ENCODE assay signal across 8 mouse cellular contexts in the genomic region with DNA sequence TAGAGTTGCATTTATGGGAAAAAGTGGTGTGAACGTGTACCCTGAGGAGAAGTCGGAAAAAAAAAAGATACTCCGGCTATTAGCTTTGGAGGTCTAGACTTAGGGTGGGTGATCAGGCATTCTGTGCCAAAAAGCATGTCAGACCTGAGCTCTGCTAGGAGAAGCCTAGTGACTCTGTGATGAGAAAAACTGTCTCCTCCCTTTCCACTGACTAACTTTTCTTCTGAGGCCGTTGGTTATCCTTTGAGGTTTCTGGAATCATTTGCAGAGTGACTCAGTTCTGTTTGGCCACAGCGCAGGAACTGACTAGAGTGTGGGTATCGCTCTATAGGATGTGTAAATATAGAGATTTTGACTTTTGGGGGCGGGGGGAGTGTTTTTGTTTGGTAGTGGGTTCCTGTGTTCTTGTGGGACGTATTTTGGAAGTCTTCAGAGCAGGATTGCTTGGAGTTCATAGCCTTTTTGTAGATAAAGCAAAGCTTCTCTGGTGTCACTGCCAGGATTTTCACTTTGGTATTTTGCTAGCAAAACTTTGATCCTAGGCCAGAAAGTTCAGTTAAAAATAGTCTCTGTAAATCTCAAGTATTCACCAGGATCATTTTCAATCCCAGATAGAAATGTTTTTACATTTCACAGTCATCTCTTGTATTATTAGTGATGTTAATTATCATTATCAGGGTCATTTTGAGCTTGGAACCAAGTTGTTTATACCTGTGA. TPM values are rescaled to one million over a fixed set of nuclear protein-coding genes. Genes with fewer than 3 reads are reported as not detected.
A peak's percentile ranks its signal among the peaks of the same experiment; 100 is the strongest.
DNase-seq lines count a peak whose midpoint lies in the region; ATAC-seq and TF ChIP-seq lines count a peak whose summit lies in the region.

No protein-coding gene starts in this region.

- no peak overlapping the region for H3K27ac ChIP-seq in ES-E14 (ENCODE audit: insufficient read depth, low read depth, low read length, poor library complexity, severe bottlenecking)
- peak overlapping the region; percentile 98 for H3K27ac ChIP-seq in embryonic fibroblast, embryonic 13.5 days (ENCODE audit: insufficient read depth, low read length)
- no peak overlapping the region for H3K27ac ChIP-seq in midbrain, postnatal 0 days (ENCODE audit: low read depth, low read length)

- peak overlapping the region; percentile 84 for H3K4me2 ChIP-seq in midbrain, postnatal 0 days (ENCODE audit: low read depth, low read length, poor library complexity, severe bottlenecking)

- ATAC-seq in frontal cortex, adult (ENCODE audit: low TSS enrichment) = peak; percentile 27; the same call in 1 of the 2 replicates
- ATAC-seq in midbrain, postnatal 0 days (ENCODE audit: low FRiP score) = no peak
- ATAC-seq in monocyte, adult 5-6 weeks (replicated peaks; ENCODE audit: insufficient number of reproducible peaks, low FRiP score, low TSS enrichment, poor library complexity, severe bottlenecking) = no peak

- in situ Hi-C loops in ES-E14 (cut with MboI; ENCODE audit: low sequenced_read_pairs in 2 of 2, unreplicated experiment in 2 of 2) = no loop called here

- peaks cover 3 to 22% of the 10 kb centered on the region in 2 experiments; a peak in 3 of 4 replicates for H3K4me1 ChIP-seq in ES-E14 (ENCODE audit: control insufficient read depth in 2 of 2, insufficient read depth in 2 of 2, low read length in 2 of 2, poor library complexity in 1 of 2)
- peaks cover 10% of the 10 kb centered on the region for H3K4me1 ChIP-seq in embryonic fibroblast, embryonic 13.5 days (ENCODE audit: control insufficient read depth, insufficient read depth, low read length)
- H3K4me1 ChIP-seq in midbrain, postnatal 0 days (ENCODE audit: insufficient read depth, low read length) = peaks cover 12% of the 10 kb centered on the region; the same call in 1 of the 2 replicates

- TF ChIP-seq POLR2A in embryonic fibroblast, embryonic 13.5 days (IDR thresholded peaks at IDR 0.05; ENCODE audit: low read depth, low read length) = peak; percentile 44; the same call in 1 of the 2 replicates

- intact Hi-C loops in left cerebral cortex, postnatal 36 days (cut with DNase I) = no loop called here

- 12% methylated on average over 8 of the region's 8 CpGs for WGBS in midbrain, postnatal 0 days

- no peak for TF ChIP-seq CTCF in embryonic fibroblast, embryonic 13.5 days (IDR thresholded peaks at IDR 0.05; ENCODE audit: borderline replicate concordance, insufficient read depth, low read length)
- TF ChIP-seq CTCF in midbrain, postnatal 0 days (IDR thresholded peaks at IDR 0.05) = no peak

- no peaks in the 10 kb centered on the region for H3K36me3 ChIP-seq in ES-E14 (ENCODE audit: control insufficient read depth, insufficient read depth, low read length, poor library complexity, severe bottlenecking)
- H3K36me3 ChIP-seq in midbrain, postnatal 0 days (ENCODE audit: insufficient read depth, low read length) = no peaks in the 10 kb centered on the region

- peak overlapping the region; percentile 92 to 95 for H3K4me3 ChIP-seq in ES-E14 (ENCODE audit: insufficient read depth in 1 of 2, low read depth in 1 of 2, low read length in 2 of 2, poor library complexity in 1 of 2, severe bottlenecking in 1 of 2)
- H3K4me3 ChIP-seq in embryonic fibroblast, embryonic 13.5 days (ENCODE audit: insufficient read depth, low read length) = peak overlapping the region; percentile 87
- H3K4me3 ChIP-seq in midbrain, postnatal 0 days (ENCODE audit: low read depth, low read length) = peak overlapping the region; percentile 94

- no peaks in the 10 kb centered on the region for H3K27me3 ChIP-seq in midbrain, postnatal 0 days (ENCODE audit: insufficient read depth, low read length)

- H3K9me3 ChIP-seq in ES-E14 (ENCODE audit: control insufficient read depth, insufficient read depth, low read depth, low read length) = no peaks in the 10 kb centered on the region
- no peaks in the 10 kb centered on the region for H3K9me3 ChIP-seq in midbrain, postnatal 0 days (ENCODE audit: low read length)

- no peak for DNase-seq in frontal cortex, postnatal 36 days (ENCODE audit: low spot score in 2 of 2)
- DNase-seq in ES-E14 (ENCODE audit: low read depth, low spot score) = no peak
- peak; percentile 29 for DNase-seq in induced T-regulatory cell, adult 2 months (ENCODE audit: low read depth)
- DNase-seq in midbrain, postnatal 0 days (ENCODE audit: low spot score) = no peak
- DNase-seq in left cerebral cortex, postnatal 36 days (ENCODE audit: low spot score in 2 of 2) = no peak

- H3K9ac ChIP-seq in ES-E14 (ENCODE audit: insufficient read depth, low read depth, low read length, poor library complexity, severe bottlenecking) = no peak overlapping the region; the same call in 1 of the 2 replicates
- H3K9ac ChIP-seq in midbrain, postnatal 0 days (replicated peaks; ENCODE audit: low read length, poor library complexity, severe bottlenecking) = peak overlapping the region; percentile 91

TF ChIP-seq in ES-E14, 5 proteins besides CTCF, POLR2A, EP300 and RAD21:
- no peak for TF ChIP-seq MAFK (IDR thresholded peaks at IDR 0.05; ENCODE audit: insufficient read depth, low read depth, low read length)
- TF ChIP-seq ZC3H11A (IDR thresholded peaks at IDR 0.05; ENCODE audit: borderline replicate concordance, low read depth, low read length) = no peak
- no peak for TF ChIP-seq HCFC1 (IDR thresholded peaks at IDR 0.05; ENCODE audit: borderline replicate concordance, insufficient read depth, low read length)
- no peak for TF ChIP-seq ZNF384 (IDR thresholded peaks at IDR 0.05; ENCODE audit: low read depth, low read length)
- no peak for TF ChIP-seq CHD2 (IDR thresholded peaks at IDR 0.05; ENCODE audit: low read depth, low read length)

RNA-seq across cellular contexts. Expression of gene Rock2, which starts 1.5 kb away (rescaled TPM):
- 37.3 and 44.5 TPM in 2 replicates for total RNA-seq in ES-E14 (2012; rRNA removed)
- polyA plus RNA-seq in embryonic fibroblast, embryonic 13.5 days (2011; ENCODE audit: insufficient read length, low read depth, missing spikeins) = 168 and 255 TPM in 2 replicates
- 27.3 and 40.5 TPM in 2 replicates for total RNA-seq in midbrain, postnatal 0 days (2014; rRNA removed)
- polyA plus RNA-seq in midbrain, postnatal 0 days (2015; fragmentation: Nextera tagmentation; extraction: Ambion mirVana) = 9.0 and 12.7 TPM in 2 replicates
- total RNA-seq in left cerebral cortex, postnatal 36 days (2021) = 100 to 1,000 TPM; 122 to 152 TPM
- 78.4 to 114 TPM (median 84.2 TPM) in 3 replicates for total RNA-seq in monocyte, adult 5-6 weeks (2017)
